Mouse (Mus musculus) stomach, postnatal 0 days (tissue): ENCODE measurements at regions not wholly inside any gene's neighbourhood (a gene's known extent, or its start where the extent isn't known, plus 50 kb on each side); places are given as distances from the start of the nearest gene placed in this dataset.

Experiments
- CTCF ChIP-seq: IDR thresholded peaks from 2 replicates; pipeline ENCODE4 v1.5.1; 2016; ENCODE audit warnings: antibody characterized with exemption, low read depth, mild to moderate bottlenecking, moderate library complexity
- EP300 ChIP-seq: optimal IDR thresholded peaks from 2 replicates; pipeline ENCODE3; 2016; ENCODE audit warnings: antibody characterized with exemption

DNA sequence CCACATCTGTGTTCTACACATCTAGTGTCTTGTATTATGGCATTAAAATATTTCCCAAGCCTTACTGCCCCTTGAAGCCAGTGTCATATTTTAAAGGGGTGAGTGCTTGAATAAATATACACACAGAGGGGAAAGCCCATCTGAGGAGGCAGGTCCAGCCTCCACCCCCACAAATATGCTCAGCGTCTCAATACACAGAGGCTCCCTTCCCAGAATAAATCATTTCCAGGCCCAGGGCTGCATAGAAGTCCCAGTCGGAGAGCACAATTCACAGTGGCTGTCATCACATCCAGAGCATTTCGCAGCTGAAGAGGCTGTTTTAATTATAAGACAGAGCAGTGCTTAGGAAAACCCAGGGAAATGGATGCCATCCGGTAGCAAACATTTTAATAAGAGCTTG lies 118.8 kb upstream of the Mpdz start:
- TF ChIP-seq CTCF (no peak), EP300 (no peak)
